Mouse (Mus musculus) left cerebral cortex, adult 11 months (tissue): ENCODE data around the gene Wasl.

Experiments used
- DNase-seq: peaks from one replicate; pipeline ENCODE4 v3.0.0; 2022; ENCODE audit warnings: low spot score

Gene Wasl

GRCm38 (mm10) chr6:24645346-24646053 is 19.3 kb downstream of the Wasl start:
- DNase-seq: no peak

- no peak for DNase-seq
Measured at GRCm38 (mm10) chr6:24642960-24643359, 21.8 kb downstream of the Wasl start.

GRCm38 (mm10) chr6:24642161-24642560 is 22.6 kb downstream of the Wasl start:
- no peak for DNase-seq

- DNase-seq: no peak
Measured at GRCm38 (mm10) chr6:24641286-24641685, 23.5 kb downstream of the Wasl start.

- no peak for DNase-seq
Measured at GRCm38 (mm10) chr6:24635814-24636213, 29.0 kb downstream of the Wasl start.

GRCm38 (mm10) chr6:24634065-24634464 is 30.7 kb downstream of the Wasl start:
- no peak for DNase-seq

GRCm38 (mm10) chr6:24632061-24632460 is 32.7 kb downstream of the Wasl start:
- DNase-seq: no peak

- DNase-seq: no peak
Measured at GRCm38 (mm10) chr6:24628499-24628898, 36.3 kb downstream of the Wasl start.

- peak; percentile 53 for DNase-seq
Measured at GRCm38 (mm10) chr6:24627586-24628030, 37.2 kb downstream of the Wasl start.

- DNase-seq: no peak
Measured at GRCm38 (mm10) chr6:24622098-24622497, 42.7 kb downstream of the Wasl start.

GRCm38 (mm10) chr6:24620936-24621335 is 43.9 kb downstream of the Wasl start:
- no peak for DNase-seq

- no peak for DNase-seq
Measured at GRCm38 (mm10) chr6:24619285-24620045, 45.3 kb downstream of the Wasl start.

- no peak for DNase-seq
Measured at GRCm38 (mm10) chr6:24616746-24617145, 48.1 kb downstream of the Wasl start.

- DNase-seq: no peak
Measured at GRCm38 (mm10) chr6:24613918-24614317, 50.9 kb downstream of the Wasl start.

- DNase-seq: no peak
Measured at GRCm38 (mm10) chr6:24613346-24613745, 51.5 kb downstream of the Wasl start.

- no peak for DNase-seq
Measured at GRCm38 (mm10) chr6:24612074-24612755, 52.6 kb downstream of the Wasl start.

GRCm38 (mm10) chr6:24610358-24610757 is 54.5 kb downstream of the Wasl start:
- no peak for DNase-seq

GRCm38 (mm10) chr6:24609531-24609930 is 55.3 kb downstream of the Wasl start:
- no peak for DNase-seq

GRCm38 (mm10) chr6:24608682-24609081 is 56.1 kb downstream of the Wasl start:
- DNase-seq: no peak

- DNase-seq: no peak
Measured at GRCm38 (mm10) chr6:24608129-24608528, 56.7 kb downstream of the Wasl start.

GRCm38 (mm10) chr6:24607531-24607930 is 57.3 kb downstream of the Wasl start:
- no peak for DNase-seq

- no peak for DNase-seq
Measured at GRCm38 (mm10) chr6:24606512-24606911, 58.3 kb downstream of the Wasl start.

GRCm38 (mm10) chr6:24605631-24606030 is 59.2 kb downstream of the Wasl start:
- no peak for DNase-seq
